Mouse (Mus musculus): ENCODE results near the gene Olfr578.

Olfr578 gene

DNA sequence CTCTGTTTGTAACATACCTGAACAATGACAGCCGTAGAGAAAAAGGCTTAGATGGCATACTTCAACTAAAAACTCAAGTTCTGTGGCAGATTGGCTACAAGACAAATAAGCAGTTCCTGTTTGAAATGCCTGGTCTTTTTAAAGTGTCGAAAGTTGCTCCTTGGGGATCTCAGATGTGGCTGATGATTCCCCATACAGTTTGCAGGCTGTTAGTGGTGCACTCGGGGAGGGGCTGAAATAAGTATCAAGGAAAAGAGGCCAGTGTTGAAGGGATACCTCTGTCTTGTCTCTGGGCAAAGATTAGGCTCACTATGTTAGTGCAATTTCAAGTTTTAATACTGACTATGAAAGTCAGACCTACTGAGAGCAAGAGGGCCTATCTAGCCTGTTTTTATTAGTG is at the start of gene Olfr578:
TSS of gene Olfr578 (minus strand) at position 101 of the 400 bp plus-strand sequence.
- no peak for DNase-seq (ENCODE audit: low spot score)

- DNase-seq (ENCODE audit: low spot score) = no peak
These were observed 48.6 kb upstream of the Olfr578 start, which contains the start of gene Olfr582 for GRCm38 (mm10) chr7:103037724-103038123. TSS of gene Olfr582 (plus strand) at chr7:103038024.

DNA sequence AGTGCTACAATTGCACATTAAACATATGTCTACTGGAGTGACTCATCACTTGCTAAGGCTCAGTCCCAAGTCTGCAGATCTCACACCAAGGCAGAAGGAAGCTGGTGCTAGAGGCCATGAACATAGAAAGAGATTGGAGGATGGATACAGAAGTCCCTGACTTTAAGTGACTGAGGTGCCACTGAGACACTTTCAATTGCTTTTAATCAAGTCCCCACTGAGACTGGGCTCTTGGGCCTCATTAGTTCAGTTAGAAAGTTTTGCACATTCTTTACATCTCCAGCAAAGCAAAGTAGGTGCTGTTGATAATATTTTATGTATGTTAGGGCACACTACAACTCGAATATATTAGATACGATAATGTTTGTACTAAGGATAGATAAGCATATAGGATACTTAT is 13.3 kb downstream of the Olfr578 start, which contains the start of gene Olfr577:
TSS of gene Olfr577 (minus strand) at position 101 of the 400 bp plus-strand sequence.
- no peak for DNase-seq (ENCODE audit: low spot score)

GRCm38 (mm10) chr7:102974399-102974798 is 14.7 kb downstream of the Olfr578 start:
- DNase-seq (ENCODE audit: low spot score) = no peak

GRCm38 (mm10) chr7:102962360-102962759 is 26.8 kb downstream of the Olfr578 start, which contains the start of gene Olfr576:
TSS of gene Olfr576 (plus strand) at chr7:102962660.
- DNase-seq (ENCODE audit: low spot score) = no peak

- DNase-seq (ENCODE audit: low spot score) = no peak
These were observed 30.5 kb downstream of the Olfr578 start, which contains the start of gene Olfr575 for GRCm38 (mm10) chr7:102958593-102958992. TSS of gene Olfr575 (minus strand) at chr7:102958775.

DNA sequence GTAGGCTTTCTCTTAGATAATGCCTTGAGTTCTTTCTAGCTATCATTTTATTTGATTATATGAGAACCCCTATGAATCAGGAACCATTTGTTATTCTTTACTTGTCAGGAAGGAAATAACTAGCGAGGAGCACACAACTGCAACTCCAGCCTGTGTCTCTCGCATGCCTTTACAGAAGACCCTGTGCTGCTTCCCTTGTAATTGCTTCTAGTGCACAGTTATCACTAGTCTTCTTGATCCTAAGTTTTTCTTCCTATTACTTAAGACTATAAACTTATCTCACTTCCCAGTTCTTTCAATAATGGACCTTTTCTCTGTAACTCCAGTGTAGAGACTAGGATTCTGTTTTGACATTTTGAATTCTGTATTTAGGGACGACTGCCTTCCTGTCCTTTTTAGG is 31.0 kb downstream of the Olfr578 start:
- DNase-seq (ENCODE audit: low spot score) = no peak

DNA sequence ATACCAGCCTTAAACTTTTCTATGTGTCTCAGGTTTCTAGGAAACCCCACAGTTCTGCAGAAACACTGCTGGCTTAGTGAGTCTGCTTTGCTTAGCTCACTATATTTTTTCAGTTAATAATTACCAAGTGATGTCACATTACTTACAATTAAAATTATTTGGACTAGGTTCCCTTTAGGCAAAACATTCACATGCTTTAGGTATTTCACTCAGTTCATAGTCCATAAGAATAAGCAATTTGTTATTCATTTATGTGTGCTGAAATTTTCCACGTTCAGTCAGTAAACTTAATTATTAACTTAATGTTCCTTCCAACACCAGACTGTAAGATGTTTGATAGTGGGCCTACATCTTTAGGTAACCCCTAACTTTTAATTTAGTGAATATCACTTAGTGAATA is 38.4 kb downstream of the Olfr578 start:
- DNase-seq (ENCODE audit: low spot score) = no peak

DNA sequence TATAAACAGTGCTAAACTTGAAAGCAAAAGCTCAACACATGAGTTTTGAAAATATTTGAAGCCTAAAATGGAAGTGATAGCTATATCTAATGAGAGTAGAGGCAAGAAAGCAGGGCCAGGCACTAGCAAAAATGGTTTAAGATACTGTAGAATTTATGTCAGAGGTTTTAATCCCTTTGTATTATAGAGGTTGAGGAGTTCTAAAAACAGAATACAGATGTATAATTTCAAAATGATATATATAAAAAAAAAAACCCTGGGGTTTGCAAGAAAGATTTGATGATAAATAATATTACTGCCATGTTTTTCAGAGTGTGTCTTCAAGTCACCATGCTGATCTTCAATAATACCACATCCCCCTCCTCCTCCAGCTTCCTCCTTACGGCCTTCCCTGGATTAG is 41.0 kb downstream of the Olfr578 start, which contains the start of gene Olfr574:
TSS of gene Olfr574 (plus strand) at position 301 of the 400 bp plus-strand sequence.
- no peak for DNase-seq (ENCODE audit: low spot score)

GRCm38 (mm10) chr7:102943417-102943816 is 45.7 kb downstream of the Olfr578 start:
- no peak for DNase-seq (ENCODE audit: low spot score)

- DNase-seq (ENCODE audit: low spot score) = no peak
These were observed 46.6 kb downstream of the Olfr578 start, which contains the start of gene Olfr573-ps1 for GRCm38 (mm10) chr7:102942475-102942874. TSS of gene Olfr573-ps1 (minus strand) at chr7:102942575.

Measured in embryo, embryonic 10.5 days (tissue).